Mouse (Mus musculus): ENCODE measurements at regions not wholly inside any gene's neighbourhood (a gene's known extent, or its start where the extent isn't known, plus 50 kb on each side); places are given as distances from the start of the nearest gene placed in this dataset.

DNA sequence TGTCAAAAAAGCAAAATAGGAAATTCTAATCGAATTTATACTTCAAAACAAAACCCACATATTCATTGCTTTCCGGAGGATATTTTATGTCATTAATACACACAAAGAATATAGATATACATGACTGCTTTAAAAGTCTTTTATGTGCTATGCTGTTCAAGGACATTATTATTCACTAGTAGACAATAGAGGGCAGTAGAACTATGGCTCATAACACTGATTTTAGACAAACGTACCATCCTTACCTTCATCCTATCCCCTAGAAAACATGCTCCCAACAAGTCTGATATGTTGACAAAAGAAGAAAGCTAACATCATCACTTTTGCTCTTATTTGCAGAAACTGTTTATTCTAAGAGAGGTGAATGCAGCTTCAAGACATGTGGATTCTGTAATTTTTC, 566.8 kb downstream of the Gabrg2 start:
- no peak for ATAC-seq (ENCODE audit: low read depth)
- H3K9ac ChIP-seq (replicated peaks; ENCODE audit: low read depth, low read length) = no peak overlapping the region
- H3K4me1 ChIP-seq (ENCODE audit: control insufficient read depth, insufficient read depth, low read length) = no peaks in the 10 kb centered on the region
- H3K4me3 ChIP-seq (ENCODE audit: low read depth, low read length) = no peak overlapping the region
- no peak overlapping the region for H3K4me2 ChIP-seq (ENCODE audit: low read depth, low read length)
- no peaks in the 10 kb centered on the region for H3K36me3 ChIP-seq (ENCODE audit: control insufficient read depth, insufficient read depth, low read length)
- WGBS = 67% methylated on average over 3 of the region's 3 CpGs
- no peak overlapping the region for H3K27ac ChIP-seq (ENCODE audit: low read depth, low read length)
- H3K27me3 ChIP-seq (ENCODE audit: control insufficient read depth, insufficient read depth, low read length) = no peaks in the 10 kb centered on the region
- H3K9me3 ChIP-seq (ENCODE audit: control insufficient read depth, low read length) = no peaks in the 10 kb centered on the region

DNA sequence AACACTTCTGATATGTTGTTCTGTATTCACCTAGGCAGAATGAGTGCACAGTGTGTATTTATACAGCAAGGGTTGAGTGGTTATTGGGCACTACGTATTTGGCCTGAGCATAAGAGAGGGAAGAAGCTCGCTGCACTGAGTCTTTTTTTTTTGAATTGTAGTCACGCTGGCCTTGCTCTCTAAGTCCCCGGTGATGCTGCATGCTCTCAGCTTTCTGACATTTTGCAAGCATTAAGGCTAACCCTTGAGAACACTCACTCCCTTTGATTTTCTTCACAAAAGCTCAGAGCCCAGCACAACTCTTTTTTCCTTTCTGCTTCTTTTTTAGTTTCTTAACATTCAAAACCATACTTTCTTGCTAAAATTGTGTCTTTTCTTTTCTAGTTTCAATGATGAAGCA, 575.1 kb downstream of the Gabrg2 start:
- no peak overlapping the region for H3K27ac ChIP-seq (ENCODE audit: low read depth, low read length)
- H3K27me3 ChIP-seq (ENCODE audit: control insufficient read depth, insufficient read depth, low read length) = no peaks in the 10 kb centered on the region
- H3K9ac ChIP-seq (replicated peaks; ENCODE audit: low read depth, low read length) = no peak overlapping the region
- no peak overlapping the region for H3K4me3 ChIP-seq (ENCODE audit: low read depth, low read length)
- H3K4me2 ChIP-seq (ENCODE audit: low read depth, low read length) = no peak overlapping the region
- WGBS = 75% methylated on average over 4 of the region's 4 CpGs
- H3K4me1 ChIP-seq (ENCODE audit: control insufficient read depth, insufficient read depth, low read length) = no peaks in the 10 kb centered on the region
- H3K36me3 ChIP-seq (ENCODE audit: control insufficient read depth, insufficient read depth, low read length) = no peaks in the 10 kb centered on the region
- no peaks in the 10 kb centered on the region for H3K9me3 ChIP-seq (ENCODE audit: control insufficient read depth, low read length)
- ATAC-seq (ENCODE audit: low read depth) = no peak

All from neural tube, embryonic 14.5 days (tissue).